Mouse (Mus musculus): ENCODE results near the gene Ppp1r15a.
A peak's percentile ranks its signal among the peaks of the same experiment; 100 is the strongest.
"Not testable (repeated sequence)": the region's sequence is repeated elsewhere in the genome, so short reads cannot be mapped to it uniquely, and the experiment has no call there.

Ppp1r15a gene

GRCm38 (mm10) chr7:45550821-45551511 lies 24.9 kb upstream of the Ppp1r15a start:
- no peak for DNase-seq

- DNase-seq, result no peak
Measured at GRCm38 (mm10) chr7:45549641-45550436, 23.8 kb upstream of the Ppp1r15a start.

- no peak for DNase-seq
Measured at GRCm38 (mm10) chr7:45544525-45544924, 18.5 kb upstream of the Ppp1r15a start.

GRCm38 (mm10) chr7:45540213-45540612 lies 14.1 kb upstream of the Ppp1r15a start:
- DNase-seq, result no peak

- no peak for DNase-seq
Measured at GRCm38 (mm10) chr7:45539095-45539494, 13.0 kb upstream of the Ppp1r15a start.

GRCm38 (mm10) chr7:45538163-45539041 lies 12.3 kb upstream of the Ppp1r15a start:
- peak; percentile 21 for DNase-seq

- no peak for DNase-seq
Measured at GRCm38 (mm10) chr7:45537602-45538001, 11.5 kb upstream of the Ppp1r15a start.

GRCm38 (mm10) chr7:45535676-45536075 lies 9.6 kb upstream of the Ppp1r15a start:
- DNase-seq, result no peak

- no peak for DNase-seq
Measured at GRCm38 (mm10) chr7:45530643-45531042, 4.6 kb upstream of the Ppp1r15a start.

GRCm38 (mm10) chr7:45529461-45529860 lies 3.4 kb upstream of the Ppp1r15a start:
- DNase-seq, result no peak

- DNase-seq, result not testable (repeated sequence)
Measured at GRCm38 (mm10) chr7:45527169-45527568, 1.1 kb upstream of the Ppp1r15a start.

GRCm38 (mm10) chr7:45526474-45527120 lies 529 bp upstream of the Ppp1r15a start:
- peak; percentile 38 for DNase-seq

GRCm38 (mm10) chr7:45524841-45525621 lies 1.0 kb downstream of the Ppp1r15a start:
- DNase-seq, result peak; percentile 93

GRCm38 (mm10) chr7:45523678-45524170 lies 2.3 kb downstream of the Ppp1r15a start:
- peak; percentile 46 for DNase-seq

- peak; percentile 80 for DNase-seq
Measured at GRCm38 (mm10) chr7:45522957-45523676, 3.0 kb downstream of the Ppp1r15a start.

GRCm38 (mm10) chr7:45522194-45522752 lies 3.8 kb downstream of the Ppp1r15a start:
- DNase-seq, result no peak

GRCm38 (mm10) chr7:45521728-45522184 lies 4.3 kb downstream of the Ppp1r15a start:
- DNase-seq, result peak; percentile 84

GRCm38 (mm10) chr7:45520605-45521004 lies 5.5 kb downstream of the Ppp1r15a start:
- DNase-seq, result no peak

- peak; percentile 57 for DNase-seq
Measured at GRCm38 (mm10) chr7:45519345-45520120, 6.5 kb downstream of the Ppp1r15a start.

GRCm38 (mm10) chr7:45518618-45519017 lies 7.5 kb downstream of the Ppp1r15a start:
- no peak for DNase-seq

Measured in liver (tissue).